Mouse (Mus musculus): Measurements from ENCODE around the gene Ctxn2.

DNA sequence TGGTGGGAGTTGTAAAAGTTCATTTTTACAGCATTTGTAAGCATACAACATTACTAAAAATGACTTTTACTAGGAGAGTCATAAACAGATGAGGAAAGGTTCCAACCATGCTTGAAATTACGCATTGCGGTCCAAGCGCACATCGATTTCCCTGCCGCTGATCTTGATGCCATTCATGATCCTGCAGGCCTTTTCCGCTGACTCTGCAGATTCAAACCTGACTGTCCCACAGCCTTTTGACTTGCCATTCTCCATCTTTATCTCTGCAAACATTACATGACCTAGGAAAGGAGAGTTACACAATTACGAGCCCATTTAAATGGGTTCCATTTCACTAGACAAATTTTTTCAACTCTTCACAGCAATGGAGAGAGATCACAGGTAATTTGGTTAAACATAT lies 47.7 kb upstream of the Ctxn2 start:
- TF ChIP-seq CTCF (IDR thresholded peaks at IDR 0.05; ENCODE audit: insufficient read depth, low read depth, low read length) (no peak), POLR2A (IDR thresholded peaks at IDR 0.05; ENCODE audit: insufficient read depth, low read depth, low read length) (no peak)

Measured in olfactory bulb, adult 2 months (tissue).